In the genomic region with DNA sequence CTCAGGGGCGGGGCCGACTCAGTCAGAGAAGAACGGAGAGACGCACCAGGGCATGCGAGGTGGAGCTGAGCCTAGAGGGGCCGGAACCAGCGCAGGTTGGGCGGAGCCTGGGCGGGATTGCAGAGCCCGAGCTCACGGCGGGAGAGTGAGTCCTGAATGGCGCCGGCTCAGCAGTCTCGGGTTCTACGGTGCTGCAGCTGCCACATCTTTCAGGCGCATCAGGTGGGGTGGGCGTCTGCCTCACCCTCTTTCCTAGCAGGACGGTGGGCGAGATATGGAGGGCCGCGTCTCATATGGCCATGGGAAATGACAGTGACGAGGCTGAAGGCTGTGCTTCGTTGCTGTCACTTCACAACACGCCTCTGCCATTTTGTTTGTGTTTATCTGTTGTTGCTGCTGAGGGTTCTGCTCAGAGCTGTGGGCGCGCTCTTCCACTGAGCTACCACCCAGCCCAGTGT, we compare ENCODE assay signal across 8 mouse cellular contexts. TPM values are rescaled to one million over a fixed set of nuclear protein-coding genes. Genes with fewer than 3 reads are reported as not detected.
A peak's percentile ranks its signal among the peaks of the same experiment; 100 is the strongest.
DNase-seq lines count a peak whose midpoint lies in the region; ATAC-seq and TF ChIP-seq lines count a peak whose summit lies in the region.

No protein-coding gene starts in this region.

- peak overlapping the region; percentile 98 for H3K4me3 ChIP-seq in bone marrow, adult 2 months (replicated peaks; ENCODE audit: control insufficient read depth, low read depth, low read length)
- H3K4me3 ChIP-seq in embryonic facial prominence, embryonic 15.5 days (replicated peaks) = peak overlapping the region; percentile 68
- H3K4me3 ChIP-seq in heart, embryonic 10.5 days = peak overlapping the region; percentile 81
- H3K4me3 ChIP-seq in kidney, postnatal 0 days (replicated peaks; ENCODE audit: low read depth, low read length) = peak overlapping the region; percentile 69
- H3K4me3 ChIP-seq in liver, embryonic 12.5 days = peak overlapping the region; percentile 72
- peak overlapping the region; percentile 71 for H3K4me3 ChIP-seq in stomach, embryonic 15.5 days (replicated peaks)

- WGBS in bone marrow, adult 2 months = under 1% methylated on average over 27 of the region's 27 CpGs
- WGBS in embryonic facial prominence, embryonic 15.5 days = 0% methylated on average over 27 of the region's 27 CpGs
- WGBS in heart, embryonic 10.5 days = under 1% methylated on average over 27 of the region's 27 CpGs
- under 1% methylated on average over 27 of the region's 27 CpGs for WGBS in kidney, postnatal 0 days
- WGBS in liver, embryonic 12.5 days (ENCODE audit: insufficient replicate concordance) = under 1% methylated on average over 27 of the region's 27 CpGs
- 0% methylated on average over 27 of the region's 27 CpGs for WGBS in stomach, embryonic 15.5 days

- H3K27me3 ChIP-seq in embryonic facial prominence, embryonic 15.5 days = no peaks in the 10 kb centered on the region
- H3K27me3 ChIP-seq in heart, embryonic 10.5 days (ENCODE audit: insufficient read depth, poor library complexity, severe bottlenecking) = no peaks in the 10 kb centered on the region
- H3K27me3 ChIP-seq in kidney, postnatal 0 days (ENCODE audit: insufficient read depth, low read length) = no peaks in the 10 kb centered on the region
- no peaks in the 10 kb centered on the region for H3K27me3 ChIP-seq in liver, embryonic 12.5 days (replicated peaks)
- no peaks in the 10 kb centered on the region for H3K27me3 ChIP-seq in stomach, embryonic 15.5 days (replicated peaks)

- DNase-seq in B cell, adult 2 months = peak; percentile 98 to 99
- peak; percentile 99 for DNase-seq in heart, embryonic 10.5 days (ENCODE audit: low spot score)
- peak; percentile 100 for DNase-seq in kidney, postnatal 0 days (ENCODE audit: low spot score)
- DNase-seq in natural killer cell, adult 2 months (ENCODE audit: low spot score in 2 of 2) = peak; percentile 97 to 98

- H3K4me2 ChIP-seq in embryonic facial prominence, embryonic 15.5 days (replicated peaks) = peak overlapping the region; percentile 66
- peak overlapping the region; percentile 83 for H3K4me2 ChIP-seq in kidney, postnatal 0 days (ENCODE audit: low read length)
- H3K4me2 ChIP-seq in liver, embryonic 12.5 days = peak overlapping the region; percentile 82
- peak overlapping the region; percentile 84 for H3K4me2 ChIP-seq in stomach, embryonic 15.5 days

- H3K4me1 ChIP-seq in bone marrow, adult 2 months (ENCODE audit: control insufficient read depth, insufficient read depth, low read length) = no peaks in the 10 kb centered on the region; the same call in 1 of the 2 replicates
- no peaks in the 10 kb centered on the region; the same call in 1 of the 2 replicates for H3K4me1 ChIP-seq in embryonic facial prominence, embryonic 15.5 days
- peaks cover 35% of the 10 kb centered on the region for H3K4me1 ChIP-seq in heart, embryonic 10.5 days
- H3K4me1 ChIP-seq in kidney, postnatal 0 days (replicated peaks; ENCODE audit: insufficient read depth, low read length) = peaks cover 7% of the 10 kb centered on the region
- H3K4me1 ChIP-seq in liver, embryonic 12.5 days = peaks cover 33% of the 10 kb centered on the region
- peaks cover 3% of the 10 kb centered on the region; the same call in 1 of the 2 replicates for H3K4me1 ChIP-seq in stomach, embryonic 15.5 days

- TF ChIP-seq CTCF in bone marrow, adult 2 months (IDR thresholded peaks at IDR 0.05; ENCODE audit: control insufficient read depth, insufficient read depth, low read length) = no peak
- TF ChIP-seq CTCF in kidney, postnatal 0 days (IDR thresholded peaks at IDR 0.05; ENCODE audit: low read depth) = no peak

- H3K27ac ChIP-seq in bone marrow, adult 2 months (ENCODE audit: control insufficient read depth, insufficient read depth, low read depth, low read length, poor library complexity) = peak overlapping the region; percentile 62
- H3K27ac ChIP-seq in embryonic facial prominence, embryonic 15.5 days (replicated peaks) = peak overlapping the region; percentile 67
- peak overlapping the region; percentile 88 for H3K27ac ChIP-seq in heart, embryonic 10.5 days
- peak overlapping the region; percentile 68 for H3K27ac ChIP-seq in kidney, postnatal 0 days
- H3K27ac ChIP-seq in liver, embryonic 12.5 days = peak overlapping the region; percentile 86
- peak overlapping the region; percentile 48 for H3K27ac ChIP-seq in stomach, embryonic 15.5 days

- H3K36me3 ChIP-seq in embryonic facial prominence, embryonic 15.5 days = peaks cover 42% of the 10 kb centered on the region
- H3K36me3 ChIP-seq in heart, embryonic 10.5 days = peaks cover 41% of the 10 kb centered on the region
- peaks cover 22% of the 10 kb centered on the region for H3K36me3 ChIP-seq in kidney, postnatal 0 days (ENCODE audit: insufficient read depth, low read length)
- H3K36me3 ChIP-seq in liver, embryonic 12.5 days = peaks cover 42% of the 10 kb centered on the region
- 0 out of 2 replicates have a peak, but pooled peaks cover 3% of the 10 kb centered on the region for H3K36me3 ChIP-seq in stomach, embryonic 15.5 days

- no peaks in the 10 kb centered on the region for H3K9me3 ChIP-seq in embryonic facial prominence, embryonic 15.5 days (replicated peaks)
- H3K9me3 ChIP-seq in heart, embryonic 10.5 days = no peaks in the 10 kb centered on the region
- no peaks in the 10 kb centered on the region for H3K9me3 ChIP-seq in kidney, postnatal 0 days (replicated peaks; ENCODE audit: low read length)
- H3K9me3 ChIP-seq in liver, embryonic 12.5 days (replicated peaks) = no peaks in the 10 kb centered on the region
- no peaks in the 10 kb centered on the region for H3K9me3 ChIP-seq in stomach, embryonic 15.5 days

- peak; percentile 94 for TF ChIP-seq POLR2A in bone marrow, adult 2 months (IDR thresholded peaks at IDR 0.05; ENCODE audit: borderline replicate concordance, control insufficient read depth, low read depth, low read length)

- peak overlapping the region; percentile 57 for H3K9ac ChIP-seq in embryonic facial prominence, embryonic 15.5 days
- peak overlapping the region; percentile 69 for H3K9ac ChIP-seq in kidney, postnatal 0 days (ENCODE audit: low read depth, low read length)
- H3K9ac ChIP-seq in liver, embryonic 12.5 days = peak overlapping the region; percentile 79
- peak overlapping the region; percentile 78 for H3K9ac ChIP-seq in stomach, embryonic 15.5 days

- ATAC-seq in embryonic facial prominence, embryonic 15.5 days (ENCODE audit: insufficient number of reproducible peaks, low FRiP score, low TSS enrichment, low read depth) = peak; percentile 99
- ATAC-seq in kidney, postnatal 0 days (replicated peaks; ENCODE audit: low FRiP score, low read depth) = peak; percentile 97
- ATAC-seq in liver, embryonic 12.5 days = peak; percentile 99
- peak; percentile 99 for ATAC-seq in stomach, embryonic 15.5 days (ENCODE audit: insufficient read depth, low FRiP score, low read depth)

RNA-seq across cellular contexts. Expression of gene Mrnip, which starts 0.5 kb away (rescaled TPM):
- polyA plus RNA-seq in bone marrow, adult 2 months (2011; ENCODE audit: insufficient read depth, insufficient read length, low replicate concordance, missing spikeins) = 5.2 and 6.2 TPM in 2 replicates
- polyA plus RNA-seq in embryonic facial prominence, embryonic 15.5 days (2015; fragmentation: Nextera tagmentation; extraction: Ambion mirVana) = 19.3 and 19.7 TPM in 2 replicates
- polyA plus RNA-seq in heart, embryonic 10.5 days (2016; fragmentation: Nextera tagmentation; extraction: Ambion mirVana) = 15.6 and 21.7 TPM in 2 replicates
- 20.8 and 22.9 TPM in 2 replicates for polyA plus RNA-seq in kidney, postnatal 0 days (2015; fragmentation: Nextera tagmentation; extraction: Ambion mirVana)
- 8.6 and 8.7 TPM in 2 replicates for polyA plus RNA-seq in liver, embryonic 12.5 days (2016; fragmentation: Nextera tagmentation; extraction: Ambion mirVana)
- polyA plus RNA-seq in stomach, embryonic 15.5 days (2015; fragmentation: Nextera tagmentation; extraction: Ambion mirVana) = 10.5 and 13.0 TPM in 2 replicates

RNA-seq across cellular contexts. Expression of gene Sqstm1, which starts 35.9 kb away (rescaled TPM):
- 172 TPM in 2 replicates for polyA plus RNA-seq in bone marrow, adult 2 months (2011; ENCODE audit: insufficient read depth, insufficient read length, low replicate concordance, missing spikeins)
- polyA plus RNA-seq in embryonic facial prominence, embryonic 15.5 days (2015; fragmentation: Nextera tagmentation; extraction: Ambion mirVana) = 272 TPM in 2 replicates
- 193 TPM in 2 replicates for polyA plus RNA-seq in heart, embryonic 10.5 days (2016; fragmentation: Nextera tagmentation; extraction: Ambion mirVana)
- polyA plus RNA-seq in kidney, postnatal 0 days (2015; fragmentation: Nextera tagmentation; extraction: Ambion mirVana) = 326 and 333 TPM in 2 replicates
- 143 and 152 TPM in 2 replicates for polyA plus RNA-seq in liver, embryonic 12.5 days (2016; fragmentation: Nextera tagmentation; extraction: Ambion mirVana)
- polyA plus RNA-seq in stomach, embryonic 15.5 days (2015; fragmentation: Nextera tagmentation; extraction: Ambion mirVana) = 224 and 229 TPM in 2 replicates

RNA-seq across cellular contexts. Expression of gene Mgat4b, which starts 35.9 kb away (rescaled TPM):
- polyA plus RNA-seq in bone marrow, adult 2 months (2011; ENCODE audit: insufficient read depth, insufficient read length, low replicate concordance, missing spikeins) = 15.7 and 20.7 TPM in 2 replicates
- polyA plus RNA-seq in embryonic facial prominence, embryonic 15.5 days (2015; fragmentation: Nextera tagmentation; extraction: Ambion mirVana) = 26.7 and 32.1 TPM in 2 replicates
- 17.3 and 20.1 TPM in 2 replicates for polyA plus RNA-seq in heart, embryonic 10.5 days (2016; fragmentation: Nextera tagmentation; extraction: Ambion mirVana)
- 53.4 and 62.1 TPM in 2 replicates for polyA plus RNA-seq in kidney, postnatal 0 days (2015; fragmentation: Nextera tagmentation; extraction: Ambion mirVana)
- 29.1 and 30.7 TPM in 2 replicates for polyA plus RNA-seq in liver, embryonic 12.5 days (2016; fragmentation: Nextera tagmentation; extraction: Ambion mirVana)
- polyA plus RNA-seq in stomach, embryonic 15.5 days (2015; fragmentation: Nextera tagmentation; extraction: Ambion mirVana) = 29.1 and 29.7 TPM in 2 replicates

RNA-seq across cellular contexts. Expression of gene Tbc1d9b, which starts 43.6 kb away (rescaled TPM):
- polyA plus RNA-seq in bone marrow, adult 2 months (2011; ENCODE audit: insufficient read depth, insufficient read length, low replicate concordance, missing spikeins) = 10.5 and 31.4 TPM in 2 replicates
- 46.6 TPM in 2 replicates for polyA plus RNA-seq in embryonic facial prominence, embryonic 15.5 days (2015; fragmentation: Nextera tagmentation; extraction: Ambion mirVana)
- polyA plus RNA-seq in heart, embryonic 10.5 days (2016; fragmentation: Nextera tagmentation; extraction: Ambion mirVana) = 29.5 and 36.5 TPM in 2 replicates
- 28.5 and 30.3 TPM in 2 replicates for polyA plus RNA-seq in kidney, postnatal 0 days (2015; fragmentation: Nextera tagmentation; extraction: Ambion mirVana)
- polyA plus RNA-seq in liver, embryonic 12.5 days (2016; fragmentation: Nextera tagmentation; extraction: Ambion mirVana) = 20.2 and 20.3 TPM in 2 replicates
- polyA plus RNA-seq in stomach, embryonic 15.5 days (2015; fragmentation: Nextera tagmentation; extraction: Ambion mirVana) = 33.4 and 35.9 TPM in 2 replicates

Comparison
In these comparisons a context has a peak if more than half of its experiments do, and no peak if none do; other contexts are left out.
1. Peak in every context shown above with its lines: DNase-seq, ATAC-seq, H3K4me3 ChIP-seq and H3K27ac ChIP-seq.